ENCODE assay signal across 23 mouse cellular contexts in the genomic region with DNA sequence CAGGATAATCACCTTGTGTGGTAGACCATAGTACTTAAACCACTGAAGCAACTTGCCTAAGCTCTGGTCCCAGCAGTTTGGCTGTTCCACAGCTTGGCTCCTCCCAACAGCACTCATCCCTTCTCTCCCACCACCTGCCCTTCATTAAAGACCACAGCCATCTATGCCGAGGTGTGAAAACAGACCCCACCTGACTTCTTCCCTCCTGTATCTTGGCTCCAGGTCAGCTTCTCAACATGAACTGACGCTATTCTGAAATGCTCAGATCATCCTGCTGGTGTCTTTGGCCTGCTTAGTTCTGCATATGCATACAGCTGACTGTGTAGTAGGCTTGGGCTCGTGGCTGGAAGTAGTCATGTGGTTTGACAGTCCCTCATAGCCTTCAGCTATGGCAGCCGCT.
DNase-seq lines count a peak whose midpoint lies in the region; ATAC-seq and TF ChIP-seq lines count a peak whose summit lies in the region.
"Had no signal": no experiment of that assay in that cellular context is flagged by ENCODE, and none has a peak within 500 bp of the region (broad histone marks: within the 10 kb centered on the region; RNA-seq: fewer than 3 reads in every experiment).

No protein-coding gene starts in this region.

- H3K36me3 ChIP-seq in neural tube, embryonic 15.5 days = no peaks in the 10 kb centered on the region
- H3K36me3 ChIP-seq: embryonic facial prominence, embryonic 10.5 days; heart, embryonic 15.5 days; intestine, embryonic 15.5 days; limb, embryonic 10.5 days; liver, embryonic 15.5 days had no signal

- peak; percentile 25 to 27 for DNase-seq in cerebellum, adult 2 months
- DNase-seq in cerebellum, adult 9-11 months = no peak
- DNase-seq in heart, adult 11 months = peak; percentile 36
- DNase-seq in heart, postnatal 25 days (ENCODE audit: low spot score) = no peak
- no peak for DNase-seq in neural tube, embryonic 10.5 days (ENCODE audit: extremely low spot score, low spot score)
- no peak for DNase-seq in lung, postnatal 25 days (ENCODE audit: low spot score)
- DNase-seq in thymus, postnatal 4 days = no peak
- DNase-seq: adrenal gland, postnatal 14 days; gastrocnemius, adult 2 months; heart, postnatal 4 days; kidney, adult 8-10 months; kidney, postnatal 10 days; liver; thymus, adult 2 months had no signal

- peaks cover 9% of the 10 kb centered on the region for H3K4me1 ChIP-seq in cerebellum, adult 2 months (ENCODE audit: control insufficient read depth, insufficient read depth, low read length)
- H3K4me1 ChIP-seq in neural tube, embryonic 15.5 days = peaks cover 9% of the 10 kb centered on the region
- H3K4me1 ChIP-seq: embryonic facial prominence, embryonic 10.5 days; intestine, embryonic 15.5 days; limb, embryonic 10.5 days; liver, embryonic 15.5 days had no signal

- H3K9ac ChIP-seq in neural tube, embryonic 15.5 days (replicated peaks) = no peak overlapping the region
- H3K9ac ChIP-seq: heart, embryonic 15.5 days; intestine, embryonic 15.5 days; liver, embryonic 15.5 days had no signal

- no peak for TF ChIP-seq CTCF in cerebellum, adult 2 months (IDR thresholded peaks at IDR 0.05; ENCODE audit: borderline replicate concordance, insufficient read depth, low read depth, low read length)

- no peak overlapping the region for H3K4me3 ChIP-seq in cerebellum, adult 2 months (replicated peaks; ENCODE audit: insufficient read depth, low read depth, low read length)
- no peak overlapping the region for H3K4me3 ChIP-seq in neural tube, embryonic 15.5 days (replicated peaks)
- H3K4me3 ChIP-seq: embryonic facial prominence, embryonic 10.5 days; gastrocnemius, adult 2 months; heart, embryonic 15.5 days; intestine, embryonic 15.5 days; limb, embryonic 10.5 days; liver, embryonic 15.5 days; myocyte had no signal

- H3K4me2 ChIP-seq in neural tube, embryonic 15.5 days = no peak overlapping the region
- H3K4me2 ChIP-seq: heart, embryonic 15.5 days; intestine, embryonic 15.5 days; liver, embryonic 15.5 days had no signal

- H3K27me3 ChIP-seq in cerebellum, adult 2 months (ENCODE audit: control insufficient read depth, insufficient read depth, low read length) = no peaks in the 10 kb centered on the region
- H3K27me3 ChIP-seq in neural tube, embryonic 15.5 days (replicated peaks) = no peaks in the 10 kb centered on the region
- H3K27me3 ChIP-seq: heart, embryonic 15.5 days; intestine, embryonic 15.5 days; liver, embryonic 15.5 days had no signal

- intact Hi-C loops in heart, postnatal 25 days (cut with DNase I) = no loop called here

- ATAC-seq in neural tube, embryonic 15.5 days (ENCODE audit: low FRiP score) = no peak
- ATAC-seq: intestine, embryonic 15.5 days had no signal

- H3K9me3 ChIP-seq in neural tube, embryonic 15.5 days (replicated peaks) = no peaks in the 10 kb centered on the region
- H3K9me3 ChIP-seq: embryonic facial prominence, embryonic 10.5 days; heart, embryonic 15.5 days; intestine, embryonic 15.5 days; limb, embryonic 10.5 days; liver, embryonic 15.5 days had no signal

- no peak for TF ChIP-seq POLR2A in cerebellum, adult 2 months (IDR thresholded peaks at IDR 0.05; ENCODE audit: borderline replicate concordance, insufficient read depth, low read length)

- 34% methylated on average over 4 of the region's 4 CpGs for WGBS in cerebellum, adult 2 months
- WGBS in neural tube, embryonic 15.5 days = 70% methylated on average over 4 of the region's 4 CpGs

- no peak overlapping the region for H3K27ac ChIP-seq in cerebellum, adult 2 months (ENCODE audit: insufficient read depth, low read length)
- H3K27ac ChIP-seq in neural tube, embryonic 15.5 days (replicated peaks) = peak overlapping the region; percentile 56
- H3K27ac ChIP-seq: embryonic facial prominence, embryonic 10.5 days; gastrocnemius, adult 2 months; heart, embryonic 15.5 days; intestine, embryonic 15.5 days; limb, embryonic 10.5 days; liver, embryonic 15.5 days; macrophage; stomach, postnatal 0 days had no signal

Comparison
In these comparisons a context has a peak if more than half of its experiments do, and no peak if none do; other contexts are left out.
1. DNase-seq: peak in cerebellum, adult 2 months (2 of 2) and heart, adult 11 months (single experiment); none in cerebellum, adult 9-11 months (single experiment), heart, postnatal 25 days (single experiment), neural tube, embryonic 10.5 days (single experiment), lung, postnatal 25 days (single experiment) and thymus, postnatal 4 days (single experiment).